Mouse (Mus musculus) E14TG2a.4 (cell line): ENCODE measurements around the gene Heatr5b.

Experiments used
- H3K27me3 ChIP-seq: 2 replicates; pipeline ENCODE4 v1.6.1; 2014; ENCODE audit warnings: low read length, control low read depth; ENCODE audit not compliant: insufficient read depth
- H3K36me3 ChIP-seq: 2 replicates; pipeline ENCODE4 v1.6.1; 2014; ENCODE audit warnings: low read length, control low read depth; ENCODE audit not compliant: insufficient read depth
- H3K4me1 ChIP-seq: replicated peaks from 2 replicates; pipeline ENCODE4 v1.6.1; 2014; ENCODE audit warnings: low read depth, low read length, control low read depth
- H3K4me3 ChIP-seq: replicated peaks from 2 replicates; pipeline ENCODE4 v1.5.1; 2014; ENCODE audit warnings: mild to moderate bottlenecking, low read length
- H3K9me3 ChIP-seq: 2 replicates; pipeline ENCODE4 v1.6.1; 2014; ENCODE audit warnings: low read length, control low read depth
- CTCF ChIP-seq: conservative IDR thresholded peaks from 2 replicates; pipeline ENCODE4 v1.5.1; 2014; ENCODE audit warnings: low read length
- NANOG ChIP-seq: IDR thresholded peaks from 2 replicates; pipeline ENCODE4 v1.6.1; 2014; ENCODE audit warnings: borderline replicate concordance, low read length, mixed read lengths
- POU5F1 ChIP-seq: IDR thresholded peaks from 2 replicates; pipeline ENCODE4 v1.6.1; 2014; ENCODE audit warnings: low read length, borderline replicate concordance

The Heatr5b gene

GRCm38 (mm10) chr17:78732056-78732455, 103.1 kb downstream of the Heatr5b start:
- peaks cover 4% of the 10 kb centered on the region for H3K27me3 ChIP-seq
- H3K4me3 ChIP-seq, result no peak overlapping the region
- peaks cover 32% of the 10 kb centered on the region for H3K4me1 ChIP-seq
- TF ChIP-seq NANOG, result no peak
- no peaks in the 10 kb centered on the region for H3K36me3 ChIP-seq
- no peaks in the 10 kb centered on the region for H3K9me3 ChIP-seq

GRCm38 (mm10) chr17:78726746-78727449, 108.3 kb downstream of the Heatr5b start:
- Histone ChIP-seq H3K27me3 (no peaks in the 10 kb centered on the region), H3K4me1 (peaks cover 13% of the 10 kb centered on the region), H3K36me3 (no peaks in the 10 kb centered on the region), H3K4me3 (no peak overlapping the region), H3K9me3 (no peaks in the 10 kb centered on the region)
- no peak for TF ChIP-seq NANOG
- TF ChIP-seq CTCF, result no peak
- no peak for TF ChIP-seq POU5F1

- H3K27me3 ChIP-seq, result no peaks in the 10 kb centered on the region
- H3K4me3 ChIP-seq, result no peak overlapping the region
- no peaks in the 10 kb centered on the region for H3K9me3 ChIP-seq
- peaks cover 12% of the 10 kb centered on the region for H3K4me1 ChIP-seq
- TF ChIP-seq NANOG (no peak), POU5F1 (no peak), CTCF (no peak)
- H3K36me3 ChIP-seq, result no peaks in the 10 kb centered on the region
These were observed 110.6 kb downstream of the Heatr5b start for GRCm38 (mm10) chr17:78724461-78725055.

DNA sequence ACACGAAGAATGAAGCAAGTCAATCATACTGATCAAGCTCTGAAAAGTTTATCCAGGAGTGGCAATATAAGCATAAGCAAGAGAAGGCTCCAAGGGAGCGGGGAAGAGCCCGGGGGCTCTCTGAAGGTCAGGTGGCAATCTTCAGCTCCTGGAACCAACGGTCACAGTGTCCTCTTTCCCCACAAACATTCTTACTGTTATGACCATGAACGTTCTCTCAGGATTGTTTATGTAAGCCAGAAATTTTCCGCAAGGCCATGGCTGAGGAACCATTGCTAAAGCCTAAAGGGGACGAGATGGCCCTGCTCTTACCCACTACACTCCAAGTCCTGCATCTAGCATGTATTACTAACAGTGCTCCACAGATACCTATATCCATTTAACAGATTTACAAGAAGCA, 113.5 kb downstream of the Heatr5b start:
- H3K36me3 ChIP-seq, result no peaks in the 10 kb centered on the region
- H3K9me3 ChIP-seq, result 0 out of 2 replicates have a peak, but pooled peaks cover 3% of the 10 kb centered on the region
- TF ChIP-seq CTCF (no peak), POU5F1 (no peak), NANOG (no peak)
- no peaks in the 10 kb centered on the region for H3K27me3 ChIP-seq
- H3K4me3 ChIP-seq, result no peak overlapping the region
- peaks cover 5% of the 10 kb centered on the region for H3K4me1 ChIP-seq

DNA sequence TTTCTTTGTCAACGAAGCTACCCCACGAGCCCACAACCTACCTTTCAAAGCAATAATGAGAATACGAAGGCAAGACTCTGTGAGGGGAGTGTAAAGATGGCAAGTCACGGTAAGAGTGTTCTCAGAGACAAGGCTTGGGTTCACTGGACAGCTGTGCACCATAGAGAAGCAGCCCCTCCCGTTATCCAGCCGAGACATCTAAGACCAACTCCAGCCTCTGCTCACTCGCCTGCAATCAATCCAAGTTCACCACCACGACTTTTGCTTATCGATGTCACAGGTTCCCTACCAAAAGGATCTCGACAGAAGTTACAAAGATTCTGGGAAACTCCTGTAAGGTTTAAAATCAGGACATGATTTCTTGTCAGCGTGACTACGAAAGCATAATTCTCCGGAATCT, 116.1 kb downstream of the Heatr5b start:
- no peak overlapping the region for H3K4me3 ChIP-seq
- TF ChIP-seq POU5F1, result no peak
- TF ChIP-seq NANOG, result no peak
- no peak for TF ChIP-seq CTCF
- no peaks in the 10 kb centered on the region for H3K4me1 ChIP-seq
- H3K36me3 ChIP-seq, result no peaks in the 10 kb centered on the region
- H3K9me3 ChIP-seq, result peaks cover 14% of the 10 kb centered on the region
- no peaks in the 10 kb centered on the region for H3K27me3 ChIP-seq

- Histone ChIP-seq H3K36me3 (no peaks in the 10 kb centered on the region), H3K4me3 (no peak overlapping the region), H3K27me3 (no peaks in the 10 kb centered on the region), H3K9me3 (peaks cover 19% of the 10 kb centered on the region), H3K4me1 (no peaks in the 10 kb centered on the region)
- TF ChIP-seq POU5F1 (no peak), NANOG (no peak), CTCF (no peak)
These were observed 124.9 kb downstream of the Heatr5b start for GRCm38 (mm10) chr17:78710258-78710657.

GRCm38 (mm10) chr17:78708422-78708821, 126.7 kb downstream of the Heatr5b start:
- H3K4me3 ChIP-seq, result no peak overlapping the region
- H3K9me3 ChIP-seq, result peaks cover 2% of the 10 kb centered on the region
- no peaks in the 10 kb centered on the region for H3K27me3 ChIP-seq
- no peaks in the 10 kb centered on the region for H3K36me3 ChIP-seq
- H3K4me1 ChIP-seq, result no peaks in the 10 kb centered on the region
- no peak for TF ChIP-seq CTCF

DNA sequence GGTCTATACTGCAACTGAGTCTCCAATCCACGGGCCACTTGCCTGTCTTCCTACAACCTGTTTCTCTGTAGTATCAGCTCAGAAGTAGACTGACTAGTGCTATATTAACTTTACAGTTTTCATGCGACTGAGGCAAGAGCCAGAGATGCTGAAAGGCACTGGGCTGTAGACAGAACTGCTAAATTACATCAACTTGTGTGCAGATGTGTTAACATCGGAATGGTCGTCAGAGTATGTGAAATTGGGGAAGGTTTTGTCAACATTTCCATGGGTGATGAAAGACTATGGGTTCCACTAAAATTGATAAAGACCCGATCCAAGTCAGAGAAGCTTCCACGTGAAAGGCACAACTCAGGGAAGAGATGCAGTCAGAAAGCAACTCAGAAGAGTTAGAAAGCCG, 132.2 kb downstream of the Heatr5b start:
- Histone ChIP-seq H3K4me3 (no peak overlapping the region), H3K36me3 (no peaks in the 10 kb centered on the region), H3K27me3 (no peaks in the 10 kb centered on the region), H3K9me3 (no peaks in the 10 kb centered on the region), H3K4me1 (no peaks in the 10 kb centered on the region)
- TF ChIP-seq POU5F1 (no peak), NANOG (no peak), CTCF (no peak)
